Mouse (Mus musculus): ENCODE measurements around the gene Gm6034. TPM values are rescaled to one million over a fixed set of nuclear protein-coding genes. Genes with fewer than 3 reads are reported as not detected.
A peak's percentile ranks its signal among the peaks of the same experiment; 100 is the strongest.
"Not testable (repeated sequence)": the region's sequence is repeated elsewhere in the genome, so short reads cannot be mapped to it uniquely, and the experiment has no call there.

The Gm6034 gene
- total RNA-seq, 2 experiments from 2014 or later = 0.15 TPM; not detected in 1

GRCm38 (mm10) chr17:36057927-36058326 is 15.2 kb downstream of the Gm6034 start:
- DNase-seq; intact Hi-C loops (cut with DNase I): not testable (repeated sequence)

GRCm38 (mm10) chr17:36058362-36058761 is 15.6 kb downstream of the Gm6034 start, which contains the start of gene Gm11127:
TSS of gene Gm11127 (minus strand) at chr17:36058371.
- intact Hi-C loops (cut with DNase I) = not testable (repeated sequence)

GRCm38 (mm10) chr17:36060829-36061228 is 18.1 kb downstream of the Gm6034 start:
- peak; percentile 84 to 92 for DNase-seq
- intact Hi-C loops (cut with DNase I) = loop anchor here (10.0 kb wide), 1 partner anchor 134 kb away; the partner anchor contains the start of gene H2-T3

More at GRCm38 (mm10) chr17:36058362-36058761, 15.6 kb downstream of the Gm6034 start, which contains the start of gene Gm11127:
- not testable (repeated sequence) for DNase-seq

- DNase-seq; intact Hi-C loops (cut with DNase I): not testable (repeated sequence)
Observed at GRCm38 (mm10) chr17:36081901-36082300, 39.1 kb downstream of the Gm6034 start.

- peak in 1 of 2 experiments; percentile 7 for DNase-seq
- intact Hi-C loops (cut with DNase I) = not testable (repeated sequence)
Observed at GRCm38 (mm10) chr17:36082519-36083232, 39.9 kb downstream of the Gm6034 start.

GRCm38 (mm10) chr17:36083266-36083869 is 40.6 kb downstream of the Gm6034 start:
- intact Hi-C loops (cut with DNase I) = no loop called here
- peak in 1 of 2 experiments; percentile 23 for DNase-seq

GRCm38 (mm10) chr17:36083870-36084451 is 41.2 kb downstream of the Gm6034 start:
- no peak for DNase-seq
- intact Hi-C loops (cut with DNase I) = no loop called here

GRCm38 (mm10) chr17:36085976-36086375 is 43.2 kb downstream of the Gm6034 start:
- intact Hi-C loops (cut with DNase I) = loop anchor here (5.0 kb wide), 1 partner anchor 121 kb away; no protein-coding TSS in a partner anchor
- not testable (repeated sequence) for DNase-seq

- intact Hi-C loops (cut with DNase I); DNase-seq: not testable (repeated sequence)
Observed at GRCm38 (mm10) chr17:36091933-36092332, 49.2 kb downstream of the Gm6034 start.

- intact Hi-C loops (cut with DNase I) = not testable (repeated sequence)
Observed at GRCm38 (mm10) chr17:36092520-36092919, 49.8 kb downstream of the Gm6034 start.

GRCm38 (mm10) chr17:36093936-36094335 is 51.2 kb downstream of the Gm6034 start:
- DNase-seq = no peak
- intact Hi-C loops (cut with DNase I) = no loop called here

More at GRCm38 (mm10) chr17:36092520-36092919, 49.8 kb downstream of the Gm6034 start:
- DNase-seq = not testable (repeated sequence)

- DNase-seq; intact Hi-C loops (cut with DNase I): not testable (repeated sequence)
Observed at GRCm38 (mm10) chr17:36099603-36100002, 56.8 kb downstream of the Gm6034 start.

GRCm38 (mm10) chr17:36102091-36102490 is 59.3 kb downstream of the Gm6034 start:
- intact Hi-C loops (cut with DNase I); DNase-seq: not testable (repeated sequence)

Other genes with a start within 250 kb of the Gm6034 start
- gene Ier3, start 221.3 kb upstream of the Gm6034 start, total RNA-seq (2021) = 10 to 100 TPM; 18.7 to 25.9 TPM
- gene Flot1, start 219.7 kb upstream of the Gm6034 start, total RNA-seq (2021) = 100 to 1,000 TPM; 114 to 124 TPM
- 100 to 1,000 TPM; 358 to 363 TPM for gene Tubb5, start 204.7 kb upstream of the Gm6034 start, total RNA-seq (2021)
- gene Mdc1, start 201.4 kb upstream of the Gm6034 start, total RNA-seq (2021) = 10 to 100 TPM; 20.4 to 22.1 TPM
- 10 to 100 TPM; 12.6 to 13.5 TPM for gene Nrm, start 181.6 kb upstream of the Gm6034 start, total RNA-seq (2021)
- gene Ppp1r18, start 177.4 kb upstream of the Gm6034 start, total RNA-seq (2021) = 10 to 100 TPM; 27.9 to 29.6 TPM
- gene Dhx16, start 163.1 kb upstream of the Gm6034 start, total RNA-seq (2021) = 10 to 100 TPM; 24.7 to 29.2 TPM
- gene 2310061I04Rik, start 145.5 kb upstream of the Gm6034 start, total RNA-seq (2021) = 10 to 100 TPM; 64.8 to 69.8 TPM
- gene Atat1, start 132.9 kb upstream of the Gm6034 start, total RNA-seq (2021) = 10 to 100 TPM; 12.1 to 16.3 TPM
- gene Mrps18b, start 126.6 kb upstream of the Gm6034 start, total RNA-seq (2021) = 10 to 100 TPM; 52.8 to 56.2 TPM
- 10 to 100 TPM; 43.3 to 45.1 TPM for gene Ppp1r10, start 126.5 kb upstream of the Gm6034 start, total RNA-seq (2021)
- gene Abcf1, start 73.2 kb upstream of the Gm6034 start, total RNA-seq (2021) = 10 to 100 TPM; 64.0 to 67.4 TPM
- gene Gnl1, start 63.1 kb upstream of the Gm6034 start, total RNA-seq (2021) = 10 to 100 TPM; 32.8 to 33.1 TPM
- 10 to 100 TPM in 1 of 2 experiments, 1 to 10 TPM in 1; 7.9 to 11.0 TPM for gene Prr3, start 62.7 kb upstream of the Gm6034 start, total RNA-seq (2021)
- 1 to 10 TPM; 2.2 to 3.3 TPM for gene H2-T24, start 22.4 kb upstream of the Gm6034 start, total RNA-seq (2021)
- gene H2-T23, start 10.1 kb upstream of the Gm6034 start, total RNA-seq (2021) = 10 to 100 TPM; 16.6 TPM
- gene H2-T22, start 214 bp upstream of the Gm6034 start, total RNA-seq (2021) = 10 to 100 TPM; 11.0 to 11.8 TPM
- 1 to 10 TPM; 2.1 to 2.4 TPM for gene Gm11127, start 15.4 kb downstream of the Gm6034 start, total RNA-seq (2021)
- gene Gm19684, start 78.7 kb downstream of the Gm6034 start, total RNA-seq (2021) = under 1 TPM in 1 of 2 experiments, not detected in 1; 0.26 TPM
- not detected for gene Gm7030, start 86.5 kb downstream of the Gm6034 start, total RNA-seq (2021)
- gene Gm8909, start 125.6 kb downstream of the Gm6034 start, total RNA-seq (2021) = under 1 TPM in 1 of 2 experiments, not detected in 1; 0.24 TPM
- under 1 TPM in 1 of 2 experiments, not detected in 1; 0.34 TPM for gene H2-T3, start 147.3 kb downstream of the Gm6034 start, total RNA-seq (2021)
- gene Rpp21, start 215.1 kb downstream of the Gm6034 start, total RNA-seq (2021) = 10 to 100 TPM; 33.4 to 34.7 TPM
- 1 to 10 TPM; 7.8 to 8.0 TPM for gene Trim39, start 229.3 kb downstream of the Gm6034 start, total RNA-seq (2021)
- not detected for gene H2-M10.2, start 243.5 kb downstream of the Gm6034 start, total RNA-seq (2021)

Data from heart, postnatal 10 days (tissue).